Mouse (Mus musculus): ENCODE results near the gene Actn1.
"Not testable (repeated sequence)": the region's sequence is repeated elsewhere in the genome, so short reads cannot be mapped to it uniquely, and the experiment has no call there.

Actn1 gene

DNA sequence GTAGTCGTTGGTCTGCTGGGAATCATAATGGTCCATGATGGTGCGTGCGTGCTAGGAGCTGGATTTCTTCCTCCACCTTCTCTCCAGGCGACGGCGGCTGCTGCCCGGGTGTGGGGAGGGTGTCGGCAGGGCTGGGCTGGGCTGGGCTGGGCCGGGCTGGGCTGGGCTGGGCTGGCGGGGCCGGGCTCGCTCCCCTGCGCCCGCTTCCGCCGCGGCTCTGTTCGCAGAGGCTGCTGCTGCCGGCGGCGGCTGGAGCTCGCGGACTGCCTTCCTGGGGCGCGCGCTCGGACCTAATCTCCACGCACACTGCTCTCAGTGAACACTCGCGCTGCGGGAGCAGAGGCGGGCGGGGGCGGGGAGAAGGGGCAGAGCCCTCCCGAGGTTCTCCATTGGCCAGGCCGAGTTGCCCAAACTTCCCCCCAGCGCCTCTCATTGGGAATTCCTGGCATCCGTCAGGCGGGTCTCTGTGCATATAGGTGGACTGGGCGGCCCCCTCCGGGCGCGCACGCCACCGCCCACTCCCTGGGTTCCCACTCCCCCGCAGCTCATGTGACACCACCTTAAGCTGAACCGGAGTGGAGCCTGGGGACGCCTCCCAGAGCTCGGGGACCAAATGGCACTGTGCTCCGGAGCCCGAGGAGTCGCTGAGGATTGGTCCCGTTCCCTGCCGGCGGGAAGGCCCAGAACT lies at the start of gene Actn1:
TSS of gene Actn1 (minus strand) at position 316 of the 688 bp plus-strand sequence.
- DNase-seq (ENCODE audit: low spot score): peak; percentile 92

DNA sequence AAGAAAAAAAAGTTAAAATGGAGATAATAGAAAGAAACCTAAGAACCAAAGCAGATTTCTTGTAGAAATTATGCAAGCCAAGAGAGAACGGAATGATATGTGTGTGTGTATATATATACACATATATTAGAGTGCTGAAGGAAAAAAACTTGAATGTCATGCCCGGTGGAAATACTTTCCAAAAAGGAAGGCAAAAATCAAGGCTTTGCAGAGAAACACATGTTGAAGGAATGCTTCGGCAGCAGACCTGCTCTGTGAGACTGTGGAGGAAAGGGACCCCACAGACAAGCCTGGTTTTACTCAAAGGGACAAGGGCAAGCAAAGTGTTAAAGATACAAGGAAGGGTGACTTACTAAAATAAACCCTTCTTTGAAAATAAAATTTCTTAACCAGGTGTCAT lies 47.4 kb upstream of the Actn1 start:
- no peak for DNase-seq (ENCODE audit: low spot score)

GRCm38 (mm10) chr12:80304518-80304917 lies 44.3 kb upstream of the Actn1 start:
- DNase-seq (ENCODE audit: low spot score): no peak

DNA sequence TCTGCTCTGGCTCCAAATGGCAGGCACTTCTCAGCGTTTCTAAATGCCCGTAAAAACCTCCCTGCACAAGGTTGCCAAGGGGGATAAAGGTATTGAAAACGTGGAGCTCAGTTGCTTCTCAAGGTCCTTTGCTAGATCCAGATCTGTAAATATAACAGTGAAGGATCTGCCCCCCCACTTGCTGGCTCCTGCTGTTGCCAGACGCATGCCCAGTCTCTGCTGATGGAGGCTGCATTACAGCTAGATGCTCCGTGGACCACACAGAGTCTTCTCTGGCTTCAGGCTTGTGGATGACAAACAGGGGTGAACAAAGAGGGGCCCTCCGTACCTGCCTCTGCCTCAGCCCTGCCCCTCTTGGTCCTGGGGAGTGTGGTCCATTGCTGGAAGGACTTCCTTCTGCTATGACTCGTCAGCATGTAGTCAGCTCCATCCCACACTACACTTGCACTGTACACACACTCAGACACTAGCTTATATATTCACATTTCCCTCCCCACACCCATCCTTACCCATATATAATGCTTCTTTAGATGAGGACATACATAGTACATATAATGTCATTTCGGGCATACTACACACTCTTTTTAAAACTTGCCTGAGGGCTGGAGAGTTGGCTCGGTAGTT lies 40.8 kb upstream of the Actn1 start:
- DNase-seq (ENCODE audit: low spot score): no peak

DNA sequence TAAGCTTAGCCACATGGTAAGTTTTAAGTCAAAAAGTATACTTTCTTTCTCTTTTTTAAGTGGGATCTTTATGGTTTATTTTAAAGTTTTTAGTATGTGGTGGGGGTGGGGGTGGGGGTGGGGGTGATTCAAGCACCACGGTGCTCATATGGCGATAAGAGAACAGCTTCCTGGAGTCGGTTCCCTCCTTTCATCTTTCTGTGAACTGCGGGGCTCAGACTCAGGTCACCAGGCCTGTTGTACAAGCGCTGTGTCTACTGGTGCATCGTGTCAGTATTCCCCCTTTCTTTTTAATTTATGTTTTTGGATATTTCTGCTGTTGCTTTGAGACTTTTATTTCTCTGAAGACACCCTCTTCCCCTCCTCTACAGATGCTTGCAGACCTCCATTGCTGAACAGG lies 38.5 kb upstream of the Actn1 start:
- DNase-seq (ENCODE audit: low spot score): no peak

DNA sequence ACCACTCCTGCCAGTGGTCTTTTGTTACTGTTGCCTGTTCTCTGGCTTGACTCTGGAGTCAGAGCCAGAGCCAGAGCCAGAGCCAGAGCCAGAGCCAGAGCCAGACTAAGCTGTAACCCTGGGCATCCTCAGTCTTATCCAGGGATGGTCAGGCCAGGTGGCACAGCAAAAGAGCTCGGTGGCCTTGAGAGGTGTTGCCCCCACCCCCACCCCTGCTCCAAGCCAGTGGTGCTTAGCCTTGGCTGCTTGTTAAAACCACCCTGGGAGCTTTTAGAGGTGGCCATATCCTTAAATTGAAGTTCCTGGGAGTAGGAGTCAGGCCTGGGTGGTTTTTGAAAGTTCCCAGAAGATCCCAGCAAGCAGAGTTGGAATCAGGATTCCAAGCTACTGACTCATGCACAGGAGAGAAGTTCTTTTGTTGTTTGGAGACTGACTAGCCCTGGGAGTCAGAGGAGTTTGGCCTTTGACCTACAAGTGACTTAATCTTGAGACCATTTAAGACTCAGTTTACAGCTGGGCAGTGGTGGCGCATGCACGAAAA lies 31.8 kb upstream of the Actn1 start:
- DNase-seq (ENCODE audit: low spot score): peak; percentile 40

GRCm38 (mm10) chr12:80290964-80291363 lies 30.8 kb upstream of the Actn1 start:
- DNase-seq (ENCODE audit: low spot score): no peak

GRCm38 (mm10) chr12:80290483-80290882 lies 30.3 kb upstream of the Actn1 start:
- DNase-seq (ENCODE audit: low spot score): no peak

DNA sequence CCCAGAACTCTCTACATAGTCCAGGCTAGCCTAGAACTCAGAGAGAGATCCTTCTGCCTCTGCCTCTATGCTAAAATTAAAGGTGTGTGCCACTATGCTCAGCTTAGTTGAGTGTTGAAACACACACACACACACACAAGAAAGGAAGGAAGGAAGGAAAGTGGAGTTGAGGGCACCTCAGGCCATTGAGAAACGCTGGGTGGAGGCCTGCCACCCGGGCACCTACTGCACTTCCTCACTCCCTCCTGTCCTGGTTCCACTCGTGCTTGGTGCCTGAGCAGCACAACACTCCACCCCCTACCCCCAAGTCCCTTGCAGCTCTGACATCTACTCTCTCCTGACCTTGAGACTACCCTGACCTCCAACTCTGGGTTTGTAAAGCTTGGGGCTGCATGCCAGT lies 29.6 kb upstream of the Actn1 start:
- no peak for DNase-seq (ENCODE audit: low spot score)

- no peak for DNase-seq (ENCODE audit: low spot score)
Measured at GRCm38 (mm10) chr12:80285890-80286289, 25.7 kb upstream of the Actn1 start.

DNA sequence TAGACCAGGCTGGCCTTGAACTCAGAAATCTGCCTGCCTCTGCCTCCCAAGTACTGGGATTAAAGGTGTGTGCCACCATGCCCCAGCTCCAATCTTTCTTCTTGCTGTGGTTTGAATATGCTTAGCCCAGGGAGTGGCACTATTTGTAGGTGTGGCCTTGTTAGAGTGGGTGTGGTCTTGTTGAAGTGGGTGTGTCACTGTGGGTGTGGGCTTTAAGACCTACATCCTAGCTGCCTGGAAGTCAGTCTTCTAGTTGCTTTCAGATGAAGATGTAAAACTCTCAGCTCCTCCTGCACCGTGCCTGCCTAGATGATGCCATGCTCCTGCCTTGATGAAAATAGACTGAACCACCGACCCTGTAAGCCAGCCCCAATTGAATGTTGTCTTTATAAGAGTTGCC lies 24.1 kb upstream of the Actn1 start:
- not testable (repeated sequence) for DNase-seq (ENCODE audit: low spot score)

GRCm38 (mm10) chr12:80278866-80279265 lies 18.7 kb upstream of the Actn1 start:
- DNase-seq (ENCODE audit: low spot score): no peak

- DNase-seq (ENCODE audit: low spot score): no peak
Measured at GRCm38 (mm10) chr12:80277428-80277827, 17.3 kb upstream of the Actn1 start.

DNA sequence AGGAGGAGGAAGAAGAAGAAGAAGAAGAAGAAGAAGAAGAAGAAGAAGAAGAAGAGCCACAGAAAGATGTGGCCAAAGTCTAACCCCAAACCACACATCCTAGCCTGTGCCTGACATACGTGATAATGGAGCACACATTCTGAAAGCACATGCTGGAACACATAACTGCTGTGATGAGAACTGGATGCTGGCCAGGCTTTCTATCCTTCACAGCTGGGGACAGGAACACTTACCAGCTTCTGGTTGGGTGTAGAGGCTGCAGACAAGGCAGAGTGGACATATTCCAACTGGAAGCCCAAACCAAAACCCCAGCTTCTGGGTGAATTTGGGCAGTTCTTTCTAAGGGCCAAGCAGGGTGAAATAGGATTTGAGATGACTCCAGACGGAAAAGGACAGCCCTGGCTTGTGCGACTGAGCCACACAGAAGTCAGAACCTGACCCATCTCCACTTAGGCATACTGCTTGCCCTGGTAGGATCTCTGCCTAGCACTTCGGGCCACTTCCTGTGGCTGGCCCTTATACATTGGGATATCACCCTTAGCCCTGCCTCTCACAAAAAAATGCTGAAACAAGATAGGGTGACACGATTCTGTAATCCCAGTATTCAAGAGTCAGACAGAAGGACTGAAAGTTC lies 15.1 kb upstream of the Actn1 start:
- DNase-seq (ENCODE audit: low spot score): no peak

- peak; percentile 90 for DNase-seq (ENCODE audit: low spot score)
Measured at GRCm38 (mm10) chr12:80273020-80273686, 13.0 kb upstream of the Actn1 start.

- no peak for DNase-seq (ENCODE audit: low spot score)
Measured at GRCm38 (mm10) chr12:80271806-80272205, 11.6 kb upstream of the Actn1 start.

DNA sequence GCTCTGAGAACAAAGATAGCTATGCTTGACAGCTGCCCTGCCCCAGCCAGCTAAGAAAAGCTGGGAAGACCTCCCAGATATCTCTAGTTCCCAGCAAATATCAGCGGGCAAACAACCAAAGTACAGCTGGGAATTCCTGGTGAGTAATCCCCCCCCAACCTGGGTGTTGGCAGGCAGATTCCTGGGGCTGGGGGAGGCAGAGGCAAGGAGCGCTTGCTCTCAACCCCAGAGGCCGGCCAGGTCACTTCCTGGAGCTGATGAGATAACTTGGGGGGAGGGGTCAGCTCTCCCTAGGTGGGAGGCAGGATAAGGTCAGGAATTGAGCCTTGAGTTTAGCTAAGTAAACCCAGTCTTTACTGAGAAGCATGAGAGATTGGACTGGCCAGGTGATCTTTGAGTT lies 10.8 kb upstream of the Actn1 start:
- peak; percentile 65 for DNase-seq (ENCODE audit: low spot score)

GRCm38 (mm10) chr12:80269303-80269702 lies 9.1 kb upstream of the Actn1 start:
- no peak for DNase-seq (ENCODE audit: low spot score)

DNA sequence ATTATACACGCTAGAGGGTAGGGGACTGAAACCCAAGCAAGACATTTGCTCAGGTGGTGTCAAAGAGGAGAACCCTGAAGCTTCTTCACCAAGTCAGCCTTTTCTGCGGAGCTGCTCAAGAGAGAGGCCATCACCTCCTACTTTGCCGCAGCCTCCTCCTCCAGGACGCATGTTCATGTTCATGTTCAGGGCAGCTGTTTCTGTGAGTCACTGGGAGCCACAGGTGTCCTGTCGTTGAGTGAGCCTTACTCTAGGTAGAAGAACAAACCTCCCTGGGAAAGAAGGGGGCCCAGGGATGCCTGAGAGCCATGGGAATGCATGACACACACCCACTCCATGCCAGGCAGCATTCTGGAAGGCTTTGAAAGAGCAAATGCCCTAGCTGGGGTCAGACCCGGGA lies 7.8 kb upstream of the Actn1 start:
- DNase-seq (ENCODE audit: low spot score): no peak

GRCm38 (mm10) chr12:80264388-80264787 lies 4.2 kb upstream of the Actn1 start:
- not testable (repeated sequence) for DNase-seq (ENCODE audit: low spot score)

GRCm38 (mm10) chr12:80260744-80261695 lies 849 bp upstream of the Actn1 start:
- peak; percentile 56 for DNase-seq (ENCODE audit: low spot score)

All from embryo, embryonic 10 days (tissue).